Mouse (Mus musculus) embryonic facial prominence, embryonic 15.5 days (tissue): ENCODE results near the gene Pdzrn3. TPM values are rescaled to one million over a fixed set of nuclear protein-coding genes. Genes with fewer than 3 reads are reported as not detected.
A peak's percentile ranks its signal among the peaks of the same experiment; 100 is the strongest.

Experiments used
- ATAC-seq: fragments of 200-750 bp; cut with Nextera tagmentation; 2 replicates; pipeline ENCODE4 v1.8.0; 2017; ENCODE audit warnings: low read depth, moderate TSS enrichment; ENCODE audit not compliant: insufficient number of reproducible peaks, low FRiP score, low TSS enrichment
- H3K27ac ChIP-seq: fragments of 300-500 bp; sonication (generic); replicated peaks from 2 replicates; pipeline ENCODE4 v1.5.1; 2015; ENCODE audit warnings: mild to moderate bottlenecking, inconsistent platforms
- H3K27me3 ChIP-seq: fragments of 300-500 bp; sonication (generic); 2 replicates; pipeline ENCODE4 v1.6.1; 2015; ENCODE audit warnings: inconsistent platforms
- H3K36me3 ChIP-seq: fragments of 300-500 bp; sonication (generic); 2 replicates; pipeline ENCODE4 v1.6.1; 2015; ENCODE audit warnings: mild to moderate bottlenecking, inconsistent platforms
- H3K4me1 ChIP-seq: fragments of 300-500 bp; sonication (generic); 2 replicates; pipeline ENCODE4 v1.6.1; 2015; ENCODE audit warnings: inconsistent platforms
- H3K4me2 ChIP-seq: fragments of 300-500 bp; sonication (generic); replicated peaks from 2 replicates; pipeline ENCODE4 v1.6.1; 2015; ENCODE audit warnings: mild to moderate bottlenecking, inconsistent platforms
- H3K4me3 ChIP-seq: fragments of 300-500 bp; sonication (generic); replicated peaks from 2 replicates; pipeline ENCODE4 v1.5.1; 2015; ENCODE audit warnings: mild to moderate bottlenecking, inconsistent platforms
- H3K9ac ChIP-seq: fragments of 300-500 bp; sonication (generic); 2 replicates; pipeline ENCODE4 v1.6.1; 2015; ENCODE audit warnings: inconsistent platforms
- H3K9me3 ChIP-seq: fragments of 300-500 bp; sonication (generic); replicated peaks from 2 replicates; pipeline ENCODE4 v1.6.1; 2016; ENCODE audit warnings: inconsistent platforms
- WGBS: fragments of 180-500 bp; shearing (Covaris S2); methylation state at CpG from one replicate; pipeline ENCODE4 v1.1.7; 2015; 5-methylcytosine and 5-hydroxymethylcytosine counted together
- polyA plus RNA-seq: library from polyadenylated mRNA; unstranded; fragments of >200 nt; fragmentation: Nextera tagmentation; extraction: Ambion mirVana; gene quantifications from 2 replicates; pipeline ENCODE4 v1.2.1, GENCODE M21; 2015

Pdzrn3 gene
- 17.0 and 18.5 TPM in 2 replicates for polyA plus RNA-seq

GRCm38 (mm10) chr6:101377167-101377934 is at the start of gene Pdzrn3:
Gene Pdzrn3 (minus strand): TSS chr6:101377897.
- H3K4me3 ChIP-seq: peak within 1 kb of the TSS; percentile 72
- no peaks in the 10 kb centered on the region for H3K27me3 ChIP-seq
- H3K9me3 ChIP-seq: no peaks in the 10 kb centered on the region
- H3K4me2 ChIP-seq: peak within 1 kb of the TSS; percentile 87
- no peaks in the 10 kb centered on the region for H3K36me3 ChIP-seq
- H3K4me1 ChIP-seq: peaks cover 50% of the 10 kb centered on the region
- WGBS: under 1% methylated on average over 108 of the region's 111 CpGs
- peak within 1 kb of the TSS; percentile 85 for H3K9ac ChIP-seq
- peak within 1 kb of the TSS; percentile 95 for H3K27ac ChIP-seq
- ATAC-seq: peak; percentile 30

GRCm38 (mm10) chr6:101427296-101427695 is 49.6 kb upstream of the Pdzrn3 start:
- Histone ChIP-seq H3K36me3 (no peaks in the 10 kb centered on the region), H3K4me3 (no peak overlapping the region), H3K4me2 (no peak overlapping the region), H3K27ac (no peak overlapping the region), H3K9me3 (no peaks in the 10 kb centered on the region), H3K4me1 (no peaks in the 10 kb centered on the region), H3K27me3 (no peaks in the 10 kb centered on the region), H3K9ac (no peak overlapping the region)
- no peak for ATAC-seq
- 88% methylated on average over 3 of the region's 3 CpGs for WGBS

GRCm38 (mm10) chr6:101426301-101426700 is 48.6 kb upstream of the Pdzrn3 start:
- no peaks in the 10 kb centered on the region for H3K27me3 ChIP-seq
- H3K4me1 ChIP-seq: no peaks in the 10 kb centered on the region
- H3K9ac ChIP-seq: no peak overlapping the region
- H3K36me3 ChIP-seq: no peaks in the 10 kb centered on the region
- H3K4me2 ChIP-seq: no peak overlapping the region
- 64% methylated on average over 4 of the region's 4 CpGs for WGBS
- H3K27ac ChIP-seq: no peak overlapping the region
- H3K9me3 ChIP-seq: no peaks in the 10 kb centered on the region
- ATAC-seq: no peak
- no peak overlapping the region for H3K4me3 ChIP-seq

GRCm38 (mm10) chr6:101422084-101422954 is 44.6 kb upstream of the Pdzrn3 start:
- Histone ChIP-seq H3K36me3 (no peaks in the 10 kb centered on the region), H3K9ac (no peak overlapping the region), H3K4me1 (no peaks in the 10 kb centered on the region), H3K27ac (no peak overlapping the region), H3K4me3 (no peak overlapping the region), H3K4me2 (no peak overlapping the region), H3K27me3 (no peaks in the 10 kb centered on the region), H3K9me3 (no peaks in the 10 kb centered on the region)
- no peak for ATAC-seq
- 55% methylated on average over 10 of the region's 10 CpGs for WGBS

- H3K27me3 ChIP-seq: no peaks in the 10 kb centered on the region
- WGBS: 82% methylated on average over 5 of the region's 5 CpGs
- no peak for ATAC-seq
These were observed 40.5 kb upstream of the Pdzrn3 start for GRCm38 (mm10) chr6:101418213-101418612.

GRCm38 (mm10) chr6:101411701-101412100 is 34.0 kb upstream of the Pdzrn3 start:
- no peaks in the 10 kb centered on the region for H3K27me3 ChIP-seq
- H3K4me3 ChIP-seq: no peak overlapping the region
- no peak overlapping the region for H3K4me2 ChIP-seq
- H3K36me3 ChIP-seq: no peaks in the 10 kb centered on the region
- no peaks in the 10 kb centered on the region for H3K9me3 ChIP-seq
- H3K27ac ChIP-seq: no peak overlapping the region
- ATAC-seq: no peak
- WGBS: 59% methylated on average over 1 of the region's 1 CpGs
- H3K4me1 ChIP-seq: no peaks in the 10 kb centered on the region
- H3K9ac ChIP-seq: no peak overlapping the region

More at GRCm38 (mm10) chr6:101418213-101418612, 40.5 kb upstream of the Pdzrn3 start:
- no peak overlapping the region for H3K9ac ChIP-seq
- no peak overlapping the region for H3K4me2 ChIP-seq
- H3K9me3 ChIP-seq: no peaks in the 10 kb centered on the region
- no peak overlapping the region for H3K4me3 ChIP-seq
- H3K4me1 ChIP-seq: no peaks in the 10 kb centered on the region
- H3K27ac ChIP-seq: no peak overlapping the region
- no peaks in the 10 kb centered on the region for H3K36me3 ChIP-seq

GRCm38 (mm10) chr6:101411064-101411463 is 33.4 kb upstream of the Pdzrn3 start:
- ATAC-seq: no peak

GRCm38 (mm10) chr6:101396711-101397110 is 19.0 kb upstream of the Pdzrn3 start:
- no peaks in the 10 kb centered on the region for H3K27me3 ChIP-seq
- H3K9me3 ChIP-seq: no peaks in the 10 kb centered on the region
- no peaks in the 10 kb centered on the region for H3K36me3 ChIP-seq
- no peak overlapping the region for H3K9ac ChIP-seq
- peaks cover 11% of the 10 kb centered on the region for H3K4me1 ChIP-seq
- 53% methylated on average over 4 of the region's 4 CpGs for WGBS
- H3K27ac ChIP-seq: no peak overlapping the region
- no peak overlapping the region for H3K4me3 ChIP-seq
- no peak overlapping the region for H3K4me2 ChIP-seq
- 0 out of 2 replicates have a peak, but pooled peaks have one; percentile 24 for ATAC-seq

More at GRCm38 (mm10) chr6:101411064-101411463, 33.4 kb upstream of the Pdzrn3 start:
- no peaks in the 10 kb centered on the region for H3K9me3 ChIP-seq
- no peak overlapping the region for H3K4me2 ChIP-seq
- H3K4me3 ChIP-seq: no peak overlapping the region
- no peak overlapping the region for H3K27ac ChIP-seq
- H3K4me1 ChIP-seq: no peaks in the 10 kb centered on the region
- WGBS: 63% methylated on average over 2 of the region's 2 CpGs
- no peaks in the 10 kb centered on the region for H3K36me3 ChIP-seq
- no peaks in the 10 kb centered on the region for H3K27me3 ChIP-seq
- H3K9ac ChIP-seq: no peak overlapping the region

- 90% methylated on average over 6 of the region's 6 CpGs for WGBS
- no peak overlapping the region for H3K4me3 ChIP-seq
- peaks cover 11% of the 10 kb centered on the region for H3K4me1 ChIP-seq
- no peaks in the 10 kb centered on the region for H3K36me3 ChIP-seq
- H3K4me2 ChIP-seq: no peak overlapping the region
- no peak for ATAC-seq
- H3K27me3 ChIP-seq: no peaks in the 10 kb centered on the region
- no peak overlapping the region for H3K27ac ChIP-seq
- no peaks in the 10 kb centered on the region for H3K9me3 ChIP-seq
- no peak overlapping the region for H3K9ac ChIP-seq
These were observed 18.2 kb upstream of the Pdzrn3 start for GRCm38 (mm10) chr6:101395908-101396307.

- Histone ChIP-seq H3K4me1 (peaks cover 11% of the 10 kb centered on the region), H3K4me3 (no peak overlapping the region), H3K27me3 (no peaks in the 10 kb centered on the region), H3K9me3 (no peaks in the 10 kb centered on the region), H3K4me2 (no peak overlapping the region), H3K27ac (no peak overlapping the region), H3K36me3 (no peaks in the 10 kb centered on the region), H3K9ac (no peak overlapping the region)
- 61% methylated on average over 2 of the region's 2 CpGs for WGBS
- no peak for ATAC-seq
These were observed 15.1 kb upstream of the Pdzrn3 start for GRCm38 (mm10) chr6:101392801-101393117.

GRCm38 (mm10) chr6:101392107-101392800 is 14.6 kb upstream of the Pdzrn3 start:
- no peak overlapping the region for H3K27ac ChIP-seq
- no peaks in the 10 kb centered on the region for H3K36me3 ChIP-seq
- ATAC-seq: no peak
- H3K4me1 ChIP-seq: peaks cover 11% of the 10 kb centered on the region
- no peak overlapping the region for H3K9ac ChIP-seq
- 65% methylated on average over 8 of the region's 8 CpGs for WGBS
- no peaks in the 10 kb centered on the region for H3K27me3 ChIP-seq
- no peak overlapping the region for H3K4me2 ChIP-seq
- no peaks in the 10 kb centered on the region for H3K9me3 ChIP-seq
- H3K4me3 ChIP-seq: no peak overlapping the region
